Mouse (Mus musculus): ENCODE measurements around the gene Rrp1. TPM values are rescaled to one million over a fixed set of nuclear protein-coding genes. Genes with fewer than 3 reads are reported as not detected.
"Not testable (repeated sequence)": the region's sequence is repeated elsewhere in the genome, so short reads cannot be mapped to it uniquely, and the experiment has no call there.

Gene Rrp1
- polyA plus RNA-seq, 1 experiment from 2014 or later: 336 TPM

- Histone ChIP-seq H3K4me2 (replicated peaks) (no peak overlapping the region), H3K9ac (no peak overlapping the region), H3K27me3 (ENCODE audit: control insufficient read depth, insufficient read depth, low read length) (no peaks in the 10 kb centered on the region), H3K4me3 (replicated peaks; ENCODE audit: low read length) (no peak overlapping the region), H3K4me1 (replicated peaks; ENCODE audit: control insufficient read depth, insufficient read depth, low read length) (no peaks in the 10 kb centered on the region), H3K9me3 (ENCODE audit: control insufficient read depth, low read length) (no peaks in the 10 kb centered on the region), H3K27ac (no peak overlapping the region), H3K36me3 (replicated peaks; ENCODE audit: control insufficient read depth, insufficient read depth) (no peaks in the 10 kb centered on the region)
- 81% methylated on average over 3 of the region's 3 CpGs for WGBS
- DNase-seq (ENCODE audit: low spot score) (no peak), ATAC-seq (ENCODE audit: low FRiP score) (no peak)
These were observed 52.5 kb downstream of the Rrp1 start for GRCm38 (mm10) chr10:78360290-78360711.

- ATAC-seq (ENCODE audit: low FRiP score); H3K4me1 ChIP-seq (replicated peaks; ENCODE audit: control insufficient read depth, insufficient read depth, low read length); H3K9ac ChIP-seq; H3K27me3 ChIP-seq (ENCODE audit: control insufficient read depth, insufficient read depth, low read length); H3K36me3 ChIP-seq (replicated peaks; ENCODE audit: control insufficient read depth, insufficient read depth); DNase-seq (ENCODE audit: low spot score); H3K9me3 ChIP-seq (ENCODE audit: control insufficient read depth, low read length); H3K27ac ChIP-seq; H3K4me3 ChIP-seq (replicated peaks; ENCODE audit: low read length); H3K4me2 ChIP-seq (replicated peaks): not testable (repeated sequence)
- 97% methylated on average over 3 of the region's 3 CpGs for WGBS
These were observed 53.8 kb downstream of the Rrp1 start for GRCm38 (mm10) chr10:78358999-78359398.

- Histone ChIP-seq H3K4me2 (replicated peaks) (no peak overlapping the region), H3K36me3 (replicated peaks; ENCODE audit: control insufficient read depth, insufficient read depth) (no peaks in the 10 kb centered on the region), H3K4me3 (replicated peaks; ENCODE audit: low read length) (no peak overlapping the region), H3K27me3 (ENCODE audit: control insufficient read depth, insufficient read depth, low read length) (no peaks in the 10 kb centered on the region), H3K9ac (no peak overlapping the region), H3K9me3 (ENCODE audit: control insufficient read depth, low read length) (no peaks in the 10 kb centered on the region), H3K27ac (no peak overlapping the region), H3K4me1 (replicated peaks; ENCODE audit: control insufficient read depth, insufficient read depth, low read length) (no peaks in the 10 kb centered on the region)
- ATAC-seq (ENCODE audit: low FRiP score) (no peak), DNase-seq (ENCODE audit: low spot score) (no peak)
- WGBS: 89% methylated on average over 4 of the region's 4 CpGs
These were observed 54.6 kb downstream of the Rrp1 start for GRCm38 (mm10) chr10:78358266-78358665.

- peaks cover 3% of the 10 kb centered on the region; the same call in 1 of the 2 replicates for H3K4me1 ChIP-seq (replicated peaks; ENCODE audit: control insufficient read depth, insufficient read depth, low read length)
- H3K9me3 ChIP-seq (ENCODE audit: control insufficient read depth, low read length): no peaks in the 10 kb centered on the region
- no peak overlapping the region for H3K4me3 ChIP-seq (replicated peaks; ENCODE audit: low read length)
- H3K27ac ChIP-seq: no peak overlapping the region
- no peak overlapping the region for H3K4me2 ChIP-seq (replicated peaks)
- ATAC-seq (ENCODE audit: low FRiP score): no peak
- no peak for DNase-seq (ENCODE audit: low spot score)
- no peak overlapping the region for H3K9ac ChIP-seq
- no peaks in the 10 kb centered on the region for H3K36me3 ChIP-seq (replicated peaks; ENCODE audit: control insufficient read depth, insufficient read depth)
- 84% methylated on average over 5 of the region's 5 CpGs for WGBS
- no peaks in the 10 kb centered on the region for H3K27me3 ChIP-seq (ENCODE audit: control insufficient read depth, insufficient read depth, low read length)
These were observed 55.1 kb downstream of the Rrp1 start for GRCm38 (mm10) chr10:78357742-78358141.

- H3K4me3 ChIP-seq (replicated peaks; ENCODE audit: low read length): no peak overlapping the region
- H3K9me3 ChIP-seq (ENCODE audit: control insufficient read depth, low read length): no peaks in the 10 kb centered on the region
- no peaks in the 10 kb centered on the region for H3K36me3 ChIP-seq (replicated peaks; ENCODE audit: control insufficient read depth, insufficient read depth)
- ATAC-seq (ENCODE audit: low FRiP score): no peak
- no peak overlapping the region for H3K4me2 ChIP-seq (replicated peaks)
- H3K27me3 ChIP-seq (ENCODE audit: control insufficient read depth, insufficient read depth, low read length): no peaks in the 10 kb centered on the region
- H3K4me1 ChIP-seq (replicated peaks; ENCODE audit: control insufficient read depth, insufficient read depth, low read length): peaks cover 10% of the 10 kb centered on the region
- WGBS: 79% methylated on average over 1 of the region's 1 CpGs
- H3K9ac ChIP-seq: no peak overlapping the region
- no peak overlapping the region for H3K27ac ChIP-seq
- no peak for DNase-seq (ENCODE audit: low spot score)
These were observed 56.8 kb downstream of the Rrp1 start for GRCm38 (mm10) chr10:78355931-78356593.

GRCm38 (mm10) chr10:78353196-78353595, 59.6 kb downstream of the Rrp1 start:
- WGBS: 70% methylated on average over 4 of the region's 4 CpGs
- H3K4me3 ChIP-seq (replicated peaks; ENCODE audit: low read length): no peak overlapping the region

GRCm38 (mm10) chr10:78352666-78353030, 60.2 kb downstream of the Rrp1 start:
- H3K36me3 ChIP-seq (replicated peaks; ENCODE audit: control insufficient read depth, insufficient read depth): no peaks in the 10 kb centered on the region
- peak overlapping the region; percentile 82 for H3K4me3 ChIP-seq (replicated peaks; ENCODE audit: low read length)
- peak overlapping the region; percentile 99 for H3K9ac ChIP-seq
- peaks cover 24% of the 10 kb centered on the region for H3K4me1 ChIP-seq (replicated peaks; ENCODE audit: control insufficient read depth, insufficient read depth, low read length)
- peak overlapping the region; percentile 68 for H3K27ac ChIP-seq
- ATAC-seq (ENCODE audit: low FRiP score): peak; percentile 31
- WGBS: 20% methylated on average over 8 of the region's 8 CpGs
- no peaks in the 10 kb centered on the region for H3K27me3 ChIP-seq (ENCODE audit: control insufficient read depth, insufficient read depth, low read length)
- H3K9me3 ChIP-seq (ENCODE audit: control insufficient read depth, low read length): no peaks in the 10 kb centered on the region
- peak overlapping the region; percentile 92 for H3K4me2 ChIP-seq (replicated peaks)
- no peak for DNase-seq (ENCODE audit: low spot score)

More at GRCm38 (mm10) chr10:78353196-78353595, 59.6 kb downstream of the Rrp1 start:
- Histone ChIP-seq H3K4me2 (replicated peaks) (0 out of 2 replicates have a peak overlapping the region, but pooled peaks have one; percentile 92), H3K4me1 (replicated peaks; ENCODE audit: control insufficient read depth, insufficient read depth, low read length) (peaks cover 24% of the 10 kb centered on the region), H3K27ac (no peak overlapping the region), H3K27me3 (ENCODE audit: control insufficient read depth, insufficient read depth, low read length) (no peaks in the 10 kb centered on the region), H3K9ac (peak overlapping the region; percentile 99), H3K36me3 (replicated peaks; ENCODE audit: control insufficient read depth, insufficient read depth) (no peaks in the 10 kb centered on the region), H3K9me3 (ENCODE audit: control insufficient read depth, low read length) (no peaks in the 10 kb centered on the region)
- DNase-seq (ENCODE audit: low spot score): no peak
- no peak for ATAC-seq (ENCODE audit: low FRiP score)

- Histone ChIP-seq H3K27me3 (ENCODE audit: control insufficient read depth, insufficient read depth, low read length) (no peaks in the 10 kb centered on the region), H3K9me3 (ENCODE audit: control insufficient read depth, low read length) (no peaks in the 10 kb centered on the region)
- WGBS: under 1% methylated on average over 78 of the region's 113 CpGs
These were observed 60.8 kb downstream of the Rrp1 start, which contains the start of gene Agpat3 for GRCm38 (mm10) chr10:78351887-78352665. Gene Agpat3, minus strand, starts transcription at chr10:78352489.

GRCm38 (mm10) chr10:78351564-78351886, 61.3 kb downstream of the Rrp1 start:
- peak overlapping the region; percentile 99 for H3K9ac ChIP-seq
- peak overlapping the region; percentile 68 for H3K27ac ChIP-seq
- peak overlapping the region; percentile 92 for H3K4me2 ChIP-seq (replicated peaks)
- no peak for ATAC-seq (ENCODE audit: low FRiP score)
- no peaks in the 10 kb centered on the region for H3K27me3 ChIP-seq (ENCODE audit: control insufficient read depth, insufficient read depth, low read length)
- H3K9me3 ChIP-seq (ENCODE audit: control insufficient read depth, low read length): no peaks in the 10 kb centered on the region
- H3K4me3 ChIP-seq (replicated peaks; ENCODE audit: low read length): peak overlapping the region; percentile 82
- H3K36me3 ChIP-seq (replicated peaks; ENCODE audit: control insufficient read depth, insufficient read depth): no peaks in the 10 kb centered on the region
- peaks cover 24% of the 10 kb centered on the region for H3K4me1 ChIP-seq (replicated peaks; ENCODE audit: control insufficient read depth, insufficient read depth, low read length)
- 1% methylated on average over 13 of the region's 13 CpGs for WGBS
- DNase-seq (ENCODE audit: low spot score): no peak

More at GRCm38 (mm10) chr10:78351887-78352665, 60.8 kb downstream of the Rrp1 start, which contains the start of gene Agpat3:
- peak within 1 kb of the TSS; percentile 99 for H3K9ac ChIP-seq
- DNase-seq (ENCODE audit: low spot score) (peak; percentile 65), ATAC-seq (ENCODE audit: low FRiP score) (peak; percentile 83)
- H3K4me1 ChIP-seq (replicated peaks; ENCODE audit: control insufficient read depth, insufficient read depth, low read length): peaks cover 24% of the 10 kb centered on the region
- peak within 1 kb of the TSS; percentile 82 for H3K4me3 ChIP-seq (replicated peaks; ENCODE audit: low read length)
- H3K4me2 ChIP-seq (replicated peaks): peak within 1 kb of the TSS; percentile 92
- peak within 1 kb of the TSS; percentile 68 for H3K27ac ChIP-seq
- no peaks in the 10 kb centered on the region for H3K36me3 ChIP-seq (replicated peaks; ENCODE audit: control insufficient read depth, insufficient read depth)
